Mouse (Mus musculus): ENCODE data around the gene Resf1.
"Not testable (repeated sequence)": the region's sequence is repeated elsewhere in the genome, so short reads cannot be mapped to it uniquely, and the experiment has no call there.

Gene Resf1

GRCm38 (mm10) chr6:149308956-149309932, at the start of gene Resf1:
Resf1 (plus strand) TSS chr6:149309414.
- peak; percentile 76 for DNase-seq (ENCODE audit: low read depth, low spot score)

- DNase-seq (ENCODE audit: low read depth, low spot score) = no peak
These were observed 48.4 kb upstream of the Resf1 start for GRCm38 (mm10) chr6:149260801-149261239.

- DNase-seq (ENCODE audit: low read depth, low spot score) = no peak
These were observed 41.3 kb upstream of the Resf1 start for GRCm38 (mm10) chr6:149267951-149268350.

- no peak for DNase-seq (ENCODE audit: low read depth, low spot score)
These were observed 30.9 kb upstream of the Resf1 start for GRCm38 (mm10) chr6:149278248-149278731.

GRCm38 (mm10) chr6:149278866-149279265, 30.3 kb upstream of the Resf1 start:
- DNase-seq (ENCODE audit: low read depth, low spot score) = no peak

GRCm38 (mm10) chr6:149280511-149280910, 28.7 kb upstream of the Resf1 start:
- DNase-seq (ENCODE audit: low read depth, low spot score) = no peak

GRCm38 (mm10) chr6:149288190-149288589, 21.0 kb upstream of the Resf1 start:
- not testable (repeated sequence) for DNase-seq (ENCODE audit: low read depth, low spot score)

GRCm38 (mm10) chr6:149303231-149303630, 6.0 kb upstream of the Resf1 start:
- DNase-seq (ENCODE audit: low read depth, low spot score) = not testable (repeated sequence)

GRCm38 (mm10) chr6:149307092-149307491, 2.1 kb upstream of the Resf1 start:
- DNase-seq (ENCODE audit: low read depth, low spot score) = no peak

GRCm38 (mm10) chr6:149307801-149308200, 1.4 kb upstream of the Resf1 start:
- DNase-seq (ENCODE audit: low read depth, low spot score) = no peak

- DNase-seq (ENCODE audit: low read depth, low spot score) = no peak
These were observed 1.0 kb downstream of the Resf1 start for GRCm38 (mm10) chr6:149310226-149310625.

GRCm38 (mm10) chr6:149311044-149311443, 1.8 kb downstream of the Resf1 start:
- DNase-seq (ENCODE audit: low read depth, low spot score) = no peak

GRCm38 (mm10) chr6:149311778-149312177, 2.6 kb downstream of the Resf1 start:
- DNase-seq (ENCODE audit: low read depth, low spot score) = peak; percentile 11

GRCm38 (mm10) chr6:149312221-149312620, 3.0 kb downstream of the Resf1 start:
- no peak for DNase-seq (ENCODE audit: low read depth, low spot score)

- no peak for DNase-seq (ENCODE audit: low read depth, low spot score)
These were observed 5.7 kb downstream of the Resf1 start for GRCm38 (mm10) chr6:149314918-149315317.

GRCm38 (mm10) chr6:149323523-149324241, 14.5 kb downstream of the Resf1 start:
- no peak for DNase-seq (ENCODE audit: low read depth, low spot score)

GRCm38 (mm10) chr6:149324242-149324633, 15.0 kb downstream of the Resf1 start:
- DNase-seq (ENCODE audit: low read depth, low spot score) = no peak

GRCm38 (mm10) chr6:149329071-149329470, 19.9 kb downstream of the Resf1 start:
- no peak for DNase-seq (ENCODE audit: low read depth, low spot score)

- no peak for DNase-seq (ENCODE audit: low read depth, low spot score)
These were observed 21.1 kb downstream of the Resf1 start for GRCm38 (mm10) chr6:149330332-149330731.

GRCm38 (mm10) chr6:149333036-149333435, 23.8 kb downstream of the Resf1 start:
- DNase-seq (ENCODE audit: low read depth, low spot score) = no peak

GRCm38 (mm10) chr6:149337990-149338389, 28.8 kb downstream of the Resf1 start:
- DNase-seq (ENCODE audit: low read depth, low spot score) = no peak

GRCm38 (mm10) chr6:149338622-149339021, 29.4 kb downstream of the Resf1 start:
- DNase-seq (ENCODE audit: low read depth, low spot score) = no peak
